Mouse (Mus musculus): ENCODE measurements around the gene Mettl1.

DNA sequence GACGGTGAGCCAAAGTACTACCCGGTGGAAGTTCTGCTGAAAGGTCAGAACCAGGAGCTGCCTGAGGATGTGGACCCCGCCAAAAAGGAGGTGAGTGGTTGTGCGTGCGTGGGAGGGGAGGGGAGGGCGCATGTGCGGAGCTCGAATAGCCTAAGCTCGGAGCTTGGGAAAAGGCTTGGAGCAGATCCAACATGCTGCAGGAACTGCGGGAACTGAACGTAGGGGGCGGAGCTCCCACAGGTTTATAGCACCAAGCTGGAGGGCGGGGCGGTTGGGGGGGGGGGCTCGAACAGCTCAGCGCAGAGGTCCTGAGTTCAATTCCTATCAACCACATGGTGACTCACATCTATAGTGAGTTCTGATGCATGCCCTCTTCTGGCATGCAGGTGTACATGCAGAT is 22.8 kb upstream of the Mettl1 start:
- TF ChIP-seq GATA1 (IDR thresholded peaks at IDR 0.05; ENCODE audit: borderline replicate concordance, low read length) (no peak), FLI1 (IDR thresholded peaks at IDR 0.05; ENCODE audit: low read length) (no peak)

Measured in megakaryocyte, embryonic 14.5 days (primary cell).